Mouse (Mus musculus) liver, adult 2 months (tissue): ENCODE data around the gene Adap1. TPM values are rescaled to one million over a fixed set of nuclear protein-coding genes. Genes with fewer than 3 reads are reported as not detected.
"Not testable (repeated sequence)": the region's sequence is repeated elsewhere in the genome, so short reads cannot be mapped to it uniquely, and the experiment has no call there.

ENCODE experiments used
- DNase-seq: peaks from one replicate; pipeline ENCODE4 v3.0.0-alpha.2; 2011; ENCODE audit warnings: low read depth, low spot score; ENCODE audit errors: extremely low read depth
- H3K27ac ChIP-seq: fragments of 200-500 bp; replicated peaks from 2 replicates; pipeline ENCODE4 v1.5.1; 2012; ENCODE audit warnings: low read depth, mild to moderate bottlenecking, control low read depth, inconsistent platforms, low read length; ENCODE audit not compliant: insufficient read depth
- H3K27me3 ChIP-seq: fragments of 200-500 bp; 2 replicates; pipeline ENCODE4 v1.6.1; 2012; ENCODE audit warnings: mild to moderate bottlenecking, moderate library complexity, low read length, inconsistent platforms; ENCODE audit not compliant: control insufficient read depth, insufficient read depth
- H3K36me3 ChIP-seq: fragments of 200-500 bp; 2 replicates; pipeline ENCODE4 v1.6.1; 2012; ENCODE audit warnings: low read length, inconsistent platforms; ENCODE audit not compliant: control insufficient read depth, insufficient read depth
- H3K4me1 ChIP-seq: fragments of 200-500 bp; 2 replicates; pipeline ENCODE4 v1.6.1; 2011; ENCODE audit warnings: low read length; ENCODE audit not compliant: control insufficient read depth, insufficient read depth
- H3K4me3 ChIP-seq: fragments of 200-500 bp; 2 replicates; pipeline ENCODE4 v1.5.1; 2011; ENCODE audit warnings: low read depth, mild to moderate bottlenecking, control low read depth, low read length, moderate library complexity; ENCODE audit not compliant: insufficient read depth
- H3K79me2 ChIP-seq: fragments of 200-500 bp; 2 replicates; pipeline ENCODE4 v1.6.1; 2012; ENCODE audit warnings: inconsistent platforms, mild to moderate bottlenecking, low read length, moderate library complexity; ENCODE audit not compliant: control insufficient read depth, insufficient read depth
- H3K9ac ChIP-seq: fragments of 200-500 bp; 2 replicates; pipeline ENCODE4 v1.6.1; 2012; ENCODE audit warnings: low read depth, mild to moderate bottlenecking, control low read depth, inconsistent platforms, low read length
- CTCF ChIP-seq: fragments of 200-500 bp; IDR thresholded peaks from 2 replicates; pipeline ENCODE4 v1.5.1; 2011; ENCODE audit warnings: low read depth, low read length, control low read depth
- POLR2A ChIP-seq: fragments of 200-500 bp; IDR thresholded peaks from 2 replicates; pipeline ENCODE4 v1.6.1; 2011; ENCODE audit warnings: low read length, control low read depth; ENCODE audit not compliant: insufficient read depth; ENCODE audit errors: extremely low read depth
- WGBS: fragments of 180-500 bp; shearing (Covaris S2); methylation state at CpG from one replicate; pipeline ENCODE4 v1.1.7; 2018; 5-methylcytosine and 5-hydroxymethylcytosine counted together
- polyA plus RNA-seq: library from polyadenylated mRNA; depleted of rRNA; stranded (reverse); fragments of >200 nt; gene quantifications from 2 replicates; pipeline ENCODE4 v1.2.3, GENCODE M21; 2012
- total RNA-seq: library from RNA; depleted of rRNA; stranded (reverse); fragments of >200 nt; gene quantifications from 2 replicates; pipeline ENCODE4 v1.2.3, GENCODE M21; 2014

Adap1 gene
- total and polyA plus RNA-seq, 2 experiments = 1.3 to 1.5 TPM

DNA sequence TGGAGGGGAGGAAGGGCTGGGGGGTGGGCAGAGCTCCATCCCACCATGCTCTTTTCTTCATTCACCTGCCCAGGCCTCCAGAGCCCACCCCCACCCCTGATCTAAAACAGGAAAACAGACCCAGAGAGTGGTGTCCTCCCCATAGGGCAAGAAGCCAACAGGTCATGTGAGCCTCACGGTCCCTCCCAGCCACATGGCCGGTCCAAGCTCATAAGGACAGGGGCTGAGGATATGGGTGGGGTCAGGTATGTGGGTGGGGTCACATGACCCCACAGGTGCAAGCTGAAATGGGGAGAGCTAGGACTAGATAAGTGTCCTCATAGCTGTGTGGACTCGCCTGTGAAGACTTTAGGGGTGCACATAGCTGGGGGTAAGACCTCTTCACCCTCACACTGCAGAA lies 13.0 kb upstream of the Adap1 start:
- Histone ChIP-seq H3K36me3 (peaks cover 9% of the 10 kb centered on the region; the same call in 1 of the 2 replicates), H3K27ac (no peak overlapping the region)

DNA sequence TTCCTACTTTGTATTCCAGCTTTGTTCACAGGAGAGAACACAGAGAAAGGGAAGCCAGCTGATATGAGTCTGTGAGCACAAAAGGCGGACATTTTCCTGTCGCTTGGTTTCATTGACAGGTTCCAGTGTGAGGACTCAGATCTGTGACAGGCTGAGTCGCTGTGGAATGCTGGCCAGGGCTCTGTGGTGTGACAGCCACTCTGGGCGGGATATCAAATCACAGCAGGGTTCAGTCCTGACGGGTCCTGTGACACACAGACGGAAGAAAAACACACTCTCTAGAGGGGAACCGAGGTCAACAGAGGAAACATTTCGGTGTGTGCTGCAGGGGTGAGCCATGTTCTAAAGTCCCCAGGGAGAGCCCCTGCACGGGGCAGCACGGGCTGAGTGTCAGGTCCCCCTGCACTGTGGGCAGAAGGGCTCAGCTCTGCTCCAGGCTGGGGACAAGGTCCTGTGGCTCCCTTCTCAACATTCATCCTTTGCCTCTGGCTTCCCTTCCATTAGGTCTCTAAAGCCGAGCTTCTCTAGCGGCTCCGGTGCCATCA lies 12.5 kb upstream of the Adap1 start:
- TF ChIP-seq POLR2A (no peak), CTCF (no peak)
- Histone ChIP-seq H3K4me3 (no peak overlapping the region), H3K4me1 (peaks cover 17% of the 10 kb centered on the region), H3K79me2 (peaks cover 4% of the 10 kb centered on the region; the same call in 1 of the 2 replicates), H3K9ac (no peak overlapping the region), H3K36me3 (peaks cover 9% of the 10 kb centered on the region; the same call in 1 of the 2 replicates), H3K27ac (no peak overlapping the region), H3K27me3 (no peaks in the 10 kb centered on the region)
- DNase-seq = peak; percentile 71
- 70% methylated on average over 13 of the region's 13 CpGs for WGBS

More for the DNA sequence above, 13.0 kb upstream of the Adap1 start:
- Histone ChIP-seq H3K4me1 (peaks cover 12% of the 10 kb centered on the region), H3K79me2 (peaks cover 4% of the 10 kb centered on the region; the same call in 1 of the 2 replicates), H3K9ac (no peak overlapping the region), H3K27me3 (no peaks in the 10 kb centered on the region), H3K4me3 (no peak overlapping the region)
- peak; percentile 57 for DNase-seq
- TF ChIP-seq POLR2A = no peak
- no peak for TF ChIP-seq CTCF
- WGBS = 56% methylated on average over 3 of the region's 3 CpGs

DNA sequence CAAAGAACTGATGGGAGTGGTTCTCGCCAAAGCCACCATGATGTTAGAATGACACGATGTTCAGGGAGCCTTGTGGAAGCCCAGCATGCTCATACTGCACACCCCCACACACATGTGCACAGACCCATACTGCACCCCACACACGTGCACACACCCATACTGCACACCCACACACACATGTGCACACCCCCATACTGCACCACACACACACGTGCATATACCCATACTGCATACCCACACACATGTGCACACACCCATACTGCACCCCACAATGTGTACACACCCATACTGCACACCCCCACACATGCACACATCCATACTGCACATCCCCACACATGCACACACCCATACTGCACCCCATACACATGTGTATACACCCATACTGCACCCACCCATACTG lies 10.2 kb upstream of the Adap1 start:
- Histone ChIP-seq H3K4me3 (no peak overlapping the region), H3K36me3 (no peaks in the 10 kb centered on the region), H3K27ac (no peak overlapping the region), H3K79me2 (no peaks in the 10 kb centered on the region), H3K27me3 (no peaks in the 10 kb centered on the region), H3K9ac (no peak overlapping the region), H3K4me1 (peaks cover 26% of the 10 kb centered on the region)
- DNase-seq = no peak
- no peak for TF ChIP-seq POLR2A
- 82% methylated on average over 4 of the region's 4 CpGs for WGBS

DNA sequence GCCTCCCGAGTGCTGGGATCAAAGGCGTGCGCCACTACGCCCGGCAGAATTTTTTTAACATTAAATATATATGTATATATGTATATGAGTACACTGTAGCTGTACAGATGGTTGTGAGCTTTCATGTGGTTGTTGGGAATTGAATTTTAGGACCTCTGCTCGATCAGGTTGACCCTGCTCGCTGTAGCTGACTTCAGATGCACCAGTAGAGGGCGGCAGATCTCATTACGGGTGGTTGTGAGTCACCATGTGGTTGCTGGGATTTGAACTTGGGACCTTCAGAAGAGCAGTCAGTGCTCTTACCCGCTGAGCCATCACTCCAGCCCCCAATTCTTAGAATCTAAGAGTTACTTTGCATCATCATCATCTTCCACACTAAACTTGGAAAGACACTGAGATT lies 9.0 kb upstream of the Adap1 start:
- not testable (repeated sequence) for H3K4me3 ChIP-seq, H3K9ac ChIP-seq, H3K79me2 ChIP-seq, H3K36me3 ChIP-seq, H3K27ac ChIP-seq, DNase-seq, H3K27me3 ChIP-seq
- 91% methylated on average over 10 of the region's 10 CpGs for WGBS
- peak; percentile 12; the same call in 1 of the 2 replicates for TF ChIP-seq CTCF
- peaks cover 26% of the 10 kb centered on the region for H3K4me1 ChIP-seq

DNA sequence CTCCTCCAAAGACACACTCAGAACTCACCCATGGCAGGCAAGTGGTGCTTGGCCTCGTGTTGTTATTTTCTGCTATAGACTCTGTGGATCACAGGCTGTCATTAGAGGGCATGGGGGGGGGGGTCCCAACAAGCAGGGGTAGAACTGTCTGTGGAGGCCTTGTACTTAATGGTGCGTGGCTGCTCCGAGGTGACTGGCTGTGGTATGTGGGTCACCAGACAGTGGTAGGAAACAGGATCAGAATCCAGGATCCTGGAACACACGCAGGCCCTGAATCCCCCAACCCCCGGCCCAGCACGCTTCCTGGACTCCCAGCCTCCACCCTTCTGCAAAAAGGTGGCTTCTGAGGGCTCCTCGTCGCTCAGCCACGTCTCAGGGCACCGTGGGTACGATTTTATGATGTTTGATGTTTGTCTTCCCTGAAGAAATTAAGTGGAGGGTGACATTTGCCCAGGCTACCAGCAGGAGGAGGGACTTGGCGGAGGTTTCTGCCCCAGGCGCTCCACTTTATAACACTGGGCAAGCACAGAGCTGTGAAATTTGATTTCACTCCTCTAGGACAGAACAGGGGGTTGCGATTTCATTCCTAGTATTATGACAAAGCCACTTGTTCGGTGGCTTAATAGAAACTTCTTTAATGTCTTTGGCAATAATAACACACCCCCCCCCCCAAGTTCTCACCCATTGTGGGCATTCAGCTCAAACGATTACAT lies 8.0 kb upstream of the Adap1 start:
- Histone ChIP-seq H3K4me3 (no peak overlapping the region), H3K27ac (peak overlapping the region; percentile 76), H3K27me3 (no peaks in the 10 kb centered on the region), H3K4me1 (peaks cover 26% of the 10 kb centered on the region), H3K79me2 (no peaks in the 10 kb centered on the region), H3K9ac (peak overlapping the region; percentile 6; the same call in 1 of the 2 replicates), H3K36me3 (no peaks in the 10 kb centered on the region)
- 41% methylated on average over 16 of the region's 16 CpGs for WGBS
- TF ChIP-seq POLR2A = no peak
- peak; percentile 58 for TF ChIP-seq CTCF
- peak; percentile 83 for DNase-seq
